Mouse (Mus musculus): ENCODE measurements around the gene Hba-a2.

Hba-a2 gene

GRCm38 (mm10) chr11:32320507-32321195 lies 24.4 kb downstream of the Hba-a2 start:
- DNase-seq (ENCODE audit: low read depth, low spot score): no peak

- DNase-seq (ENCODE audit: low read depth, low spot score): peak; percentile 75
Observed at GRCm38 (mm10) chr11:32321196-32321565, 24.9 kb downstream of the Hba-a2 start.

GRCm38 (mm10) chr11:32324609-32325008 lies 28.3 kb downstream of the Hba-a2 start:
- peak; percentile 90 for DNase-seq (ENCODE audit: low read depth, low spot score)

- no peak for DNase-seq (ENCODE audit: low read depth, low spot score)
Observed at GRCm38 (mm10) chr11:32331075-32331474, 34.8 kb downstream of the Hba-a2 start.

GRCm38 (mm10) chr11:32331861-32332260 lies 35.6 kb downstream of the Hba-a2 start:
- DNase-seq (ENCODE audit: low read depth, low spot score): no peak

GRCm38 (mm10) chr11:32333235-32333634 lies 36.9 kb downstream of the Hba-a2 start:
- no peak for DNase-seq (ENCODE audit: low read depth, low spot score)

GRCm38 (mm10) chr11:32336435-32336907 lies 40.2 kb downstream of the Hba-a2 start:
- DNase-seq (ENCODE audit: low read depth, low spot score): no peak

- no peak for DNase-seq (ENCODE audit: low read depth, low spot score)
Observed at GRCm38 (mm10) chr11:32339131-32339531, 42.8 kb downstream of the Hba-a2 start.

- DNase-seq (ENCODE audit: low read depth, low spot score): peak; percentile 61
Observed at GRCm38 (mm10) chr11:32340476-32341473, 44.5 kb downstream of the Hba-a2 start.

GRCm38 (mm10) chr11:32342770-32343191 lies 46.5 kb downstream of the Hba-a2 start:
- DNase-seq (ENCODE audit: low read depth, low spot score): peak; percentile 73

- DNase-seq (ENCODE audit: low read depth, low spot score): no peak
Observed at GRCm38 (mm10) chr11:32343350-32343749, 47.1 kb downstream of the Hba-a2 start.

- no peak for DNase-seq (ENCODE audit: low read depth, low spot score)
Observed at GRCm38 (mm10) chr11:32345504-32346297, 49.4 kb downstream of the Hba-a2 start.

Measured in CD4-positive, CD25-positive, alpha-beta regulatory T cell, adult 2 months (primary cell).